Mouse (Mus musculus): ENCODE measurements around the gene Srpr.
A peak's percentile ranks its signal among the peaks of the same experiment; 100 is the strongest.

Srpr gene

DNA sequence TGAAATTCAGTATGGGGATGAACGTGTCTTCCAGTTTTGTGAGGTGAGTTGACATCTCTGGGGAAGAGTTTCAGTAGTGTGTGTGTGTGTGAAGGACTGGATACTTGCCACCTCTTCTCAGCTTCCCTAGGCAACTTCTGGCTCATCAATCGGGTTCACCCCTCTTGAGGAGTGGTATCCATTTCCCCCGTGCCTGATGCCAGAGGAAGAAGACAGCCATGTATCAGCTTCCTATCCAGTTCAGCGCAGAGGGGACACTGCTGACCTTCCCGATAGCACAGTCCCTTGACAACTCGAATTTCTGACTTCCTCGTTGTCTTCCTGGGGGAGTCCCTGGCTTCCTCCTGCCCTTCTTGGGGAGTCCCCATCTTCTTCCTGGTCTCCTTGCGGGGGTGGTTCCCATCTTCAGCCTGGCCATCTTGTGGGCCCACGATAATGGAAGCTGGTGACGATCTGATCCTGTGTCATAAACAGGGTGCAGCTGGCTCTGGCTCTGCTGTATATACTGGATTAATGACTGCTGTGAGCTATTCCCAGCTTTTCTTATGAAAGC is 12.5 kb upstream of the Srpr start:
- DNase-seq (ENCODE audit: extremely low spot score, low spot score), result no peak

DNA sequence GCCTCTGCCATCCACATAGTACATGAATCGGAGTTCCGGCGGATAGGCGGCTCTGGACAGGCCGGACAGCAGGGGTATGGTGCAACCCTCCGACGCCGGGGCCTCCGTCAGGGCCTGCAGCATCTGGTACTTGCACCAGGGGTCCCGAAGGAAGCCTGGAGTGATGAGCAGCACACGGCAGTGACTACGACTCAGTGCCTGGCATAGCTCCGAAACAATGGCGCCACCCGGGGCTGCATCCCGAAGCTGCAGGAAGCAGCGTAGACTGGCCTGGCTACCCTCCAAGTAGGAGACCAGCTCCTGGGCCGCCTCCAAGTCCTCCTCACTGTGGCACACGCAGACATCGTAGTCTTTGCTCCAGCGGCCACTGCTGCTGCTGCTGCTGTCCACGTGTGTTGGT is 11.3 kb upstream of the Srpr start:
- no peak for DNase-seq (ENCODE audit: extremely low spot score, low spot score)

DNA sequence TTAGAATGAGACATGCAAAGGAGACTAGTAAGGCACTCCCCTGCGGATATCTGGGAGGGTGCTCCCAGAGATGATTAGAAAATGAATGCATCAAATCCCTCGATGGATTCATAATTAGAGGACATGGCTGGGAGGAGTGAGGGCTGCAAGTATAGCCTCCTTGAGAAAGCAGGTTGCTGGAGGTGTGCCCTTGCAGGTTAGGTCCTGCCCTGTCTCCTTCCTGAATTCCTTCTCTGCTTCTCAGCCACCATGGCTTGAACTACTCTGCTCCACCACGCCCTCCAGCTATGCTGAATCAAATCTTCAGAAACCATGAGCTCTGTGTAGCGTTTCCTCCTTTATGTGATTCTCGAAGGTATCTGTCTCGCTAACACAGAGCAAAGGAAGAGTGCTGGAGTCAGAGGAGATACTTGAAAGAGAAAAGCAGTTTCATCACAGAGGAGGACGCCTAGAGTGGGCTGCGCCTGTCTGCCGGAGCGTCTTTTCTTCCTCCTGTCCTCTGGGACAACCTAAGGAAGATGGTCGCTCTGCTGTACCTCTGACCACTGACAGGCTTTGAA is 6.9 kb upstream of the Srpr start:
- DNase-seq (ENCODE audit: extremely low spot score, low spot score), result no peak

DNA sequence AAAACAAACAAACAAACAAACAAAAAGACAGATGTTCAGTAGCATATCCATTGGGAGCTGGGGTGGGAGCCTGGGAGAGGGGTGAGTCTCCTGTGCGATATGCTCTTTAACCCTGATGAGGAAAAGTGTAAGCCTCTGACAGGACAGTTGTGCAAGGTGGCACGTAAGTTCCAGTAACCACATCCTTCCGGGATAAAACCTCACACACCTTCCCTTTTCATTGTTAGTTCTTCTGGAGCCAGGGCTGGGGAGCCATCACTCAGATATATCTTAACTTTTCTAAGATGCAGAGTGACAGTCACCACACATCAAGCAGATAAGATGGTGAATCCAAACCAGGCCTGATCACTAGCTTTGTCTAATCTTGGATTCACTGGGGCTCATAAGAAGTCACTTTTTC is 5.9 kb upstream of the Srpr start:
- DNase-seq (ENCODE audit: extremely low spot score, low spot score), result no peak

DNA sequence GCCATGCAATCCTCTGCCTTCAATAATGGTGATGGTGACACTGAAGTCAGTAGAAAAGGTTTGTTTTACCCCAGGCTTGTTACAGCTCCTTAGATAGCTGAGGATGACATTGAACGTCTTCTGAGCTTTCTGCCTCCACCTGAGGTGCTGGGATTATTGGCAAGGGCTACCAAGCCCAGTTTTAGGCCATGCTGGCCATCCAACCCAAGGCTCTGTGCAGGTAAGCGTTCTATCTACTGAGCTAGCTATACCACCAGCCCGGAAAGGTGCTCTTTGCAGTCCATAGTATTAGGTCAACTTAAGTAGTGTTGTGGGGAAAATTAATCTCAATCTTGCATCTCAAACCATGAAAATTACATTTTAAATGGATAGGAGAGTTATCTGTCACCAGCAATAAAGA is 2.4 kb upstream of the Srpr start:
- no peak for DNase-seq (ENCODE audit: extremely low spot score, low spot score)

DNA sequence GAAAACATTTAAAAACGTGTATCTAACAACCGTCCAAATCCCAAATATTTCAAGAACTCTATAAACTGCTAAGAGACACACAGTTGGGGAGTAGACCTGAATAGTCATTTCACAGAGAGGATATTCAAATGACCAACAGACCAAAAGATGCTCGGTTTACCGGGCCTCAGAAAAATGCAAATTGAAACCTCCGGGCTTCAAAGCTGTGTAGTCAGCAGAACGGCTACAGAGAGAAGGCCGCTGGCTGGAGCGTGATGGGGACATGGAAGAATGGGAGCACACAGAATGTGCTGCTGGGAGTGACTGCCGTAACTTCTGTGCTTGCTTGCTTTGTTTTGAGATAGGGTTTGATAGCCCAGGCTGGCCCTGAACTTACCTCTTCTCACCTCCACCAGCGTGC is 1.6 kb upstream of the Srpr start:
- DNase-seq (ENCODE audit: extremely low spot score, low spot score), result no peak

DNA sequence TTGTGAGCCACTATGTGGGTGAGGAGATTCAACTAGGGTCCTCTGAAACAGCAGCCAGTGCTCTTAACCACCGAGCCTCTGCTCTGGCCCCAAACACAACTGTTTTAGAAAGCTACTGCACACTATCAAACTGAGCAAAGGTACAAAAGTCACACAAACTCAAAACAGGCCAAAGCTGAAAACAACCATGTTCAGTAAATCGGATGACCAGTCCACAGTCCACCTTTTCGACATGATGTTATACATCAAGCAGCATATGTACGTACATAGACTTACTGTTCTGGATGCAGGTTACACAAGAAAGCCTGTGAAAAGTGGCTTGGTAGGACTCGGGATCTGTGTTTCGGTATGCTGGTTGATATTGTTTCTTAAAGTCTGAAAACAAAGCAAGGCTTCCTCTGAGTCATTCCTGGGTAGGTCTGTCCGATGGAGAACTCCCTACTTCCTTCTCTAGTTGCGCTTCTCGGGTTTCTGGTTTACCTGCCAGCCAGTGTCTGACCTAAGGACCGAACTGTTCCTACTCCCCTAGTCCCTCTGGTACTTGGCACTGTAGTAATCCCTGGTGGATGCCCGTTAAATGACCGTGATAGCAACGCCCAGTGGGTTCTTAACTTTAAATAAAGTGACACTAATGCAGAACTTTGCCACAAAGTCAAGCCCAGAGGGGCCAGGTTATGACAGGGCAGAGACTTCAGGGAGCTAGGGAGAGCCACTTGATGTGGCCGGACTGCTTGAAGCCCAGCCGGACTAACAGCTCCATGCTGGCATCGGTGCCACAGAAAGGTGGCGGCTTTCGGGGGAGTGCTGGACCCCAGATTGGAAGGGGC is 817 bp upstream of the Srpr start:
- no peak for DNase-seq (ENCODE audit: extremely low spot score, low spot score)

DNA sequence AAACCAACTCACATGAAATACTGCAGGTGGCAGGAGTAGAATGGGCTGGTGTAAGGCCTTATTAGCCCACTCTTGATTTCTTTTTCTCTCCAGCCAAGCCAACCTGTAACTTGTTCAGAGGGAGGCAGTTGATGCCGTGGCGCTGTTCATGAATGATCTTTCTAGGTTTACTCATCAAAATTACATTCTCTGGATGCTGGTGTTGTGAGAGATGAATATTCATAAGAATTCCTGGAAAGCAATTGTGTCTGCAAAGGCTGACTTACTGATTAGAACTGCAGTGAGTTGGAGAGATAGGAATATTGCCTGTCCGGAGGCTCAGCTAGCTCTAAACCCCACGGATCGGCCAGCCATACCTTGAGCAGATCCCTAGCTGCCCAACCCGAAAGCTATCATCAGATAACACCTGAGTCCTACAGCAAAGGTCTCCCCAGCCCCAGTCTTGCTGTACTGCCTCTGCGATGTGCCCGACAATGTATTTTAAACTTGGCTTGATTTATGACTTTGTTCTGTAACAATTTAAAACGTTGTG is 620 bp downstream of the Srpr start:
- no peak for DNase-seq (ENCODE audit: extremely low spot score, low spot score)

DNA sequence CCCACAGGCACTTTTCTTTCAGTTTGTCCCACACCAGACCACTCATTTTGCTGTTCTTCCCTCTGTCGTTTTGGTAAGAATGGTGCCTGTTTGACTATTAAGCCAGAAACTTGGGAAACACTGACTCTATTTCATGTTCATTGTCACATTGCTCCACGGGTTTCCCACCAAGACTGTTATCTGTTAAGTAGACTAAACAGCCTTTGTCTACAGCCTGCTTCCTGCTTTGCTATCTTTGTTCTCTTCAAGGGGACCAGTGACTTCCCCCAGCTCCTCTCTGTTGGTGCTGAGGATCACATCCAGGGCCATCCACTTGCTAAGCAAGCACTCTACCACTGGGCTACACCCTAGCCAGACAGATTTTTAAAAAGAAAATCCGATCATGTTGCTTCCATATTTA is 3.6 kb downstream of the Srpr start:
- DNase-seq (ENCODE audit: extremely low spot score, low spot score), result no peak

DNA sequence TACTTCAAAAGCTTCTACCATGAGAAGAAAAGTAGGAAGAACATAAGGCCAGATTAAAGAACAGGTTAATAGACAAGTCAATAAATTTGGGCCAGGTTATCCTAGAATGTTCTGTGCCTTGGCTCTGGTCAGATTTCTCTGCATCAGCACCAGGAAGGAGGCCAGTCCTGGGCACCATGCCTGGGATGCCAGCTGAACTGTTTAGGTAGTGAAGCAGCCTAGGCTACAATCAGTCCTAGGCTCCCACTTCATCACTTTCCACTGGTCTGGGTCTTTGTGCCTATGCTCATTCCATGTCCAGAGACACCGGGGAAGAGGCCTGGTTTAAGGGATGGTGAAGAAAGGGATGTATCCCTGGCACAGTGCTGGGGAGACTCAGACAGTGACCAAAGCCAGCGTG is 4.4 kb downstream of the Srpr start:
- DNase-seq (ENCODE audit: extremely low spot score, low spot score), result no peak

DNA sequence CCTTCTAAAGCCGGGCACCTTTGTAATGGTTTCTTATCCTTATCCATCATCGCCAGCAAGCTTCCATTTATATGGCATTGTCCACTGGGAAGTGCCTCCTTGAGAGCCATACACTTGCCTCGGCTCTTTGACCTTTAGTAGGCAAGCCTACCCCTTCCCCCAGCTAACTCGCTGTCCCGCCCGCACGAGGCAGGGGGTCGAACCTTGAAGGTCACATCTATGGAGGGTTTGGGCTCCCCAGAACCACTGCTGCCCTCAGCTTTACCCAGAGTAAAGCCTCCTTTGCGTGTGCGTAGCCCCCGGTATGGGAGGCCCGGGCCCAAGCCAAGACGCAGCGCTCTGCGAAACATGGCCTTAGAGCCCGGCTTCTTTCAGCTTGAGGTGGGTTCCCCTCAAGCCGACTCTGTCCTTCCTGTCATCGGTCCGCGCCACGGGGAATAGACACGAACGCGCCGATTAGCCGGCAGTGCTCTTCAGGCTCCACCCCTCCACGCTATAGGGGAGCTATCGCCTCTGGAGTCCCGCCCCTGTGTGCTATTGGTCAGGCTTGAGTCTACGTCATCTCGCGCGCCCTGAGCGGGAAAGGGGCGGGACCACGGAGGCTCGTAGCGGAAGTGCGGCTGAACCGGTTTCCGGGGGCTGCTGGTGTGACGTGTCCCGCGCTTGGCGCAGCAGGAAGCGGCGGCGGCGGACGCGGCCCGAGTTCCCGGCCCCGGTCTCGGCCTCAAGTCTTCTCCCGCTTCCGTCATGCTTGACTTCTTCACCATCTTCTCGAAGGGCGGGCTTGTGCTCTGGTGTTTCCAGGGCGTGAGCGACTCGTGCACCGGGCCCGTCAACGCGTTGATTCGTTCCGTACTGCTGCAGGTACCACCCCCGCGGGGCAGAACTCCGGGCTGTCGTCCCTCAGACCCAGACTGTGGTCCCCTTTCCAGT is 10.8 kb downstream of the Srpr start, which contains the start of gene Foxred1:
TSS of gene Foxred1 (minus strand) at position 514 of the 933 bp plus-strand sequence.
- peak; percentile 97 for DNase-seq (ENCODE audit: extremely low spot score, low spot score)

DNA sequence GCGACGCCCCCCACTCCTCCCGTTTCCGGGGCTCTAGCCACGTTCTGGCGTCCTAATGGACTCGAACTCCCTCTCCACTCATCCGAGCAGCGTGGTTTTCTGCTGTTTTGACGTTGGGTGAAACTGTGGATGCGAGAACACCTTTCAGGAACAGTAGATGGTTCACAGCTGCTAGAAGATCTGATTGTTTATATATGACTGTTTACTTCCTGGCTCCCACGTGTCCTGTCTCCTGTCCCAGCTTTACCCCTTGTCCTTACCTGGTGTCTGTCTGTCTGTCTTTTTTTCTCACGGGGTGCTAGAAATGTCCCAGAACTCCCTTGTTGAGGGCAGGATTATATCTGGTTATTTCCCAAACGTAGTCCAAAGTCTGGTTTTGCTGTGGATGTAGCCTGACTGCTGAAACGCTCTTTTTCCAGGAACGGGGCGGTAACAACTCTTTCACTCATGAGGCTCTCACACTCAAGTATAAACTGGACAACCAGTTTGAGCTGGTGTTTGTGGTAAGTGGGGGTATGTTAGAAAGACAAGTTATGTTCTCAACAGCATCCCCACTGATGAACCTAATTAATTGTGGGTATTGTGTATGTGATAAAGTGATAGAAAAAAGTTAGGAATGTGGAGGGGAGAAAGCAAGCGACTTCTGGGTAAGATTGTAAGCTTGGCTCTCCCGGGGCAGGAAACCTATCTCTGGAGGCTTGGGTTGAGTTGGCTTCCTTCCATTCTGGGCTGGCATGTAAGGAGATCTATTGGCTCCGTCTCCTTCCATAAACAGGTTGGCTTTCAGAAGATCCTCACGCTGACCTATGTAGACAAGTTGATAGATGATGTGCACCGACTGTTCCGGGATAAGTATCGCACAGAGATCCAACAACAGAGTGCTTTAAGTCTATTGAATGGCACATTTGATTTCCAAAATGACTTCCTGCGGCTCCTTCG is 11.9 kb downstream of the Srpr start:
- DNase-seq (ENCODE audit: extremely low spot score, low spot score), result no peak

DNA sequence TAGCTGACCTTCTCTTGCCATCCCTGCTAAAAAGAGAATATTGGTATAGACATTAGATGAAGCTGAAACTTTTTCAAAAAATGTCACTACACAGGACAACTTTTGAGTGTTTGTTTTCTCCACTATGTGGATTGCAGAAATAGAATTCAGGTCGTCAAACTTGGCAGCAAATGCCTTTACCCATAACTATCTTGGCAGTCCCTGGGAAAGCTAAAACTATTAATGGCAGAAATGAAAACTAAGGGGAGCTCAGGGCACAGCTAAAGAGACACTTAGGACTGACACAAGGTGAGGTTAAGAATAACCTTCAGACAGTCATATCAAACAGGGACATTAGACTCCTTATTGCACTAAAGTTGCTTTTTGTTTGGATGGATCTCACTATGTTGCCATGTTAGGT is 18.0 kb downstream of the Srpr start:
- no peak for DNase-seq (ENCODE audit: extremely low spot score, low spot score)

DNA sequence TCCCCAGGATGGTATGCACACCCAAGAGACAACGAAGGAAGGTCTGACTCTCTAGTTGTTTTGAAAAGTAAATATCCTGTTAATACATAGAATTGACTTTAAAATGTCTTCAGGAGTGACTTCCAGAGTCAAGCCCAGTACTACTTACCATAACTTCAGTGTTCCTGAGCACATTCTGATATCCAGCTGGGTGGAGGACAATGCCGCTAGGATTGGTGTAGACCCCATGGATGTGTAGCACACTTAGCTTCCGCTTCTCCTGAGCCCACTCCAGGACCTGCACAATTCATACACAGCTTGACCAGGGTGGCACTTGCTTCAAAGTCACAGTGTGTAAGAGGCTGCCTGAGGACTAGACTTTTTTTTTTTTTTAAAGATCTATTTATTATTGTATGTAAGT is 23.5 kb downstream of the Srpr start:
- no peak for DNase-seq (ENCODE audit: extremely low spot score, low spot score)

DNA sequence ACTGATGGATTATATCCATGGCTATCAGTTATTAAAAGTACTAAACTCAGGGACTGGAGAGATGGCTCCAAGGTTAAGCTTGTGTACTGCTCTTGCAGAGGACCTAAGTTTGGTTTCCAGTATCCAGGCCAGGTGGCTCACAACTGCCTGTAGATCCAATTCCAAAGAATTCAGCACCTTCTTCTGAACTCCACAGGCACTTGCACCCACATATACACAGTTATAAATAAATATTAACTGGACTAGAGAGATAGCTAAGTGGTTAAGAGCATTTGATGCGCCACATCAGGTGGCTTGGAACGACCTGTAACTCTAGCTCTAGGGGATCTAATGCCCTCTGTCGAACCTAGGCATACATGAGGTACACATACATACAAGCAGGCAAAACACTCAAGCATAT is 28.7 kb downstream of the Srpr start:
- DNase-seq (ENCODE audit: extremely low spot score, low spot score), result no peak

DNA sequence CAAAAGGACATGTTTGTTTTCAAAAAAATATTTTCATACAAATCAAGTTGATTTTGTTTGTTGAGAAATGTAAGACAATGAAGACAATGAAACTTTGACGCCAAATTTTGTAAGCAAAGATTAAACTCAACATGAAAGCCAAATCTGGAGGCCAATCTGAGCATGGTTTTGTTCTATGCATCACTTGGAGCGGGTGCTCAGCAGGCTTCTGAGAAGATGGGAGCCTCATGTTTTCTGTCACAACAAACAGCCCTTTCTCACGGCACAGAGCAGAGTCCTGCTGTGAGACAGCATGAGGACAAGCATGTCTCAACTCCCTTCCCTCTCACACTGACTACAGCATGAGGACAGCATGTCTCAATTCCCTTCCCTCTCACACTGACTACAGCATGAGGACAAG is 36.0 kb downstream of the Srpr start:
- DNase-seq (ENCODE audit: extremely low spot score, low spot score), result no peak

DNA sequence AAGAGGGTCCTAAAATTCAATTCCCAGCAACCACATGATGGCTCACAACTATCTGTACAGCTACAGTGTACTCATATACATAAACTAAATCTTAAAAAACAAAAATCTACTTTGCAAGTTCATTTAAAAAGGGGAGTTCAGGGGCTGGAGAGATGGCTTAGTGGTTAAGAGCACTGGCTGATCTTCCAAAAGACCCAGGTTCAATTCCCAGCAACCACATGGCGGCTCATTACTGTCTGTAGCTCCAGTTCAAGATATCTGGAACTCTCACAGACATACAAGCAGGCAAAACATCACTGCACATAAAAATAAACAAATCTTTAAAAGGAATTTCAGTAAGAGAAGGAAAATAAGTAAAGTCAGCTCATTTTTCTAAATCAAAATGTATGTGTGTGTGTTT is 38.4 kb downstream of the Srpr start:
- no peak for DNase-seq (ENCODE audit: extremely low spot score, low spot score)

DNA sequence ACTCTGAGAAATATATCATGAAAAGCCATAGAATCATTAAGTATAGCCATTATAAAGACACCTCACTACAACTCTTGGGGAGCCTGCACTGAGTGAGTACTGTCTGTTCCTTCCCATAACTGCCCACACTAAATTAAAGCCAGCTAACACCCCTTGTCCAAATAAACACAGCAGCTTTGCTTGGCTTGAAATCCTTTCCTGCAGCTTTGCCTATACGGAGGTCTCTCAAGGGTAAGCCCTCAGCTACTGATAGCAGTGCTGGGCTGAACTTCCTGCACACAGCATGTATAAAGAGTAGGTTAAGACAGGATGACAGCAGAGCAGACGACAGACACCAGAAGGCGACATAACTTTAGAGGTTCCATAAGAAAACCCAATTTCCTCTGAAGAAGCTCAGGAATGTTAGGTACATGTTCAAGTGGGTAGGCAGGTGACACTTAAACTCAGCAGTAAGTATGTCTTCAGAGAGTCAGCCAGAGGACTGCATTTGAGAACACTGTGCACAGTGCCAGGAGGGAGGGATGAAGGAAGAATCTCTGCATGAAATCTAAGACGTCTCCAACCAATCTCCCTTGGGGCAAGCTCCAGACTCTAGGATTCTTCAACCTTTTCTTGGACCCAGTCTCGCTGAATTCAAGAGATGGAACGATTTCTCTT is 39.1 kb downstream of the Srpr start:
- DNase-seq (ENCODE audit: extremely low spot score, low spot score), result no peak

DNA sequence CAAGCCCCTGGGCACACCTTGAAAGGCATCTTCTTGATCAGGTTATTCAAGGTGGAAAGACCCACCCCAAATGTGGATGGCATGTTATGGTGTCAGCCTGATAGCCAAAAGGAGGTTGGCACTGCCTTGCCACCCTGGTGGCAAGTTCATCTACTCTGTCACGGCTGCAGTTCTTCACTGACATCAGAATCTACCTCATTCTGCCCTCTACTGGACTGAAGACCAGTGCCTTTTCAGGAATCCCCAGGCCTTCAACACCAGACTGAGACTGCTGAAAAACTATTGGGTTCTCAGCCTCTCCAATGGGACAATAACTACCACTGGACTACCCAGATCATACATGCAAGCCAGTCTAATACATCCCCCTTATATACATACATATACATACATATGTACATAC is 39.8 kb downstream of the Srpr start:
- no peak for DNase-seq (ENCODE audit: extremely low spot score, low spot score)

DNA sequence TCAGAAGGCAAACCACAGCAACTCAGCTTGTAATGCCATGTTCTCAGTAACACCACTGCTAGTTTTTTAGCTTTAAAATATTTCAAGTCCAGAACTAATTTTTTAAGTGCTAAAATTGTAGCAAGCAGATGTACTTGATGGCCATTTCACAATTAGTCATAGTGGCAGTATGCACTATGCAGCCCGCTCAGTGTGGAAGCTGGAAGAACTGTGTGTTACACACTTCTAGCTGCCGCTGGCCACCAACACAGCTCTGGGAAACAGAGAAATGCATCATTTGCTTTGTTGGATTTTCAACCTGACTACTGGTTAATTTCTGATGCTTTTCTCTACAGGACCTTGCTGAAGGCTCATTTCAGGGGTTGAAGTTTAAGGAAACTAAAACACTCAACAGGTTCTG is 47.4 kb downstream of the Srpr start:
- no peak for DNase-seq (ENCODE audit: extremely low spot score, low spot score)
